Comparison of ENCODE assay signal across 9 mouse cellular contexts in genomic region chr8:124792708-124793107, GRCm38 (mm10). TPM values are rescaled to one million over a fixed set of nuclear protein-coding genes. Genes with fewer than 3 reads are reported as not detected.
DNase-seq lines count a peak whose midpoint lies in the region; ATAC-seq and TF ChIP-seq lines count a peak whose summit lies in the region.
"Had no signal": no experiment of that assay in that cellular context is flagged by ENCODE, and none has a peak within 500 bp of the region (broad histone marks: within the 10 kb centered on the region; RNA-seq: fewer than 3 reads in every experiment).

TSS of gene Trim67 (plus strand) at chr8:124793092.

- H3K27ac ChIP-seq in heart, adult 2 months = no peak within 1 kb of the TSS
- H3K27ac ChIP-seq in embryonic fibroblast, embryonic 13.5 days (ENCODE audit: insufficient read depth, low read length) = no peak within 1 kb of the TSS
- peak within 1 kb of the TSS; percentile 37 for H3K27ac ChIP-seq in intestine, embryonic 16.5 days (ENCODE audit: low read length)

- peak in 1 of 2 experiments; percentile 23 for DNase-seq in heart, adult 2 months
- no peak for DNase-seq in heart, adult 9 months (ENCODE audit: low spot score in 2 of 2)
- DNase-seq in brain, adult 2 months (ENCODE audit: low read depth, low spot score) = peak; percentile 95
- DNase-seq in liver = peak; percentile 61
- peak; percentile 5 for DNase-seq in ovary, postnatal 14 days (ENCODE audit: low spot score)

- peaks cover 24% of the 10 kb centered on the region for H3K27me3 ChIP-seq in heart, adult 2 months (ENCODE audit: control insufficient read depth, insufficient read depth, low read length)
- peaks cover 54% of the 10 kb centered on the region for H3K27me3 ChIP-seq in intestine, embryonic 16.5 days (replicated peaks; ENCODE audit: control insufficient read depth, insufficient read depth, low read length)

- no peaks in the 10 kb centered on the region for H3K4me1 ChIP-seq in heart, adult 2 months (ENCODE audit: control insufficient read depth, insufficient read depth, low read length)
- 0 out of 2 replicates have a peak, but pooled peaks cover 3% of the 10 kb centered on the region for H3K4me1 ChIP-seq in embryonic fibroblast, embryonic 13.5 days (ENCODE audit: control insufficient read depth, insufficient read depth, low read length)
- peaks cover 29% of the 10 kb centered on the region for H3K4me1 ChIP-seq in intestine, embryonic 16.5 days (ENCODE audit: control insufficient read depth, insufficient read depth, low read length)

- peak within 1 kb of the TSS; percentile 100 for H3K4me2 ChIP-seq in intestine, embryonic 16.5 days (ENCODE audit: low read depth, low read length)

- intact Hi-C loops in heart, adult 2 months (cut with DNase I) = no loop called here

- no peaks in the 10 kb centered on the region for H3K36me3 ChIP-seq in heart, adult 2 months (ENCODE audit: control insufficient read depth, insufficient read depth, low read length)
- no peaks in the 10 kb centered on the region for H3K36me3 ChIP-seq in intestine, embryonic 16.5 days (ENCODE audit: control insufficient read depth, insufficient read depth, low read length)

- no peak for TF ChIP-seq POLR2A in heart, adult 2 months (IDR thresholded peaks at IDR 0.05; ENCODE audit: insufficient read depth, low read depth, low read length)
- no peak for TF ChIP-seq POLR2A in embryonic fibroblast, embryonic 13.5 days (IDR thresholded peaks at IDR 0.05; ENCODE audit: low read depth, low read length)

- no peaks in the 10 kb centered on the region for H3K79me2 ChIP-seq in heart, adult 2 months (replicated peaks; ENCODE audit: control insufficient read depth, insufficient read depth, low read length)

- WGBS in heart, adult 2 months = 0% methylated on average over 37 of the region's 39 CpGs
- WGBS in intestine, embryonic 16.5 days = under 1% methylated on average over 38 of the region's 39 CpGs

- TF ChIP-seq CTCF in heart, adult 2 months (IDR thresholded peaks at IDR 0.05) = no peak
- no peak for TF ChIP-seq CTCF in embryonic fibroblast, embryonic 13.5 days (IDR thresholded peaks at IDR 0.05; ENCODE audit: borderline replicate concordance, insufficient read depth, low read length)

- H3K4me3 ChIP-seq in heart, adult 2 months = peak within 1 kb of the TSS; percentile 46
- peak within 1 kb of the TSS; percentile 32 for H3K4me3 ChIP-seq in embryonic fibroblast, embryonic 13.5 days (ENCODE audit: insufficient read depth, low read length)
- H3K4me3 ChIP-seq in intestine, embryonic 16.5 days (ENCODE audit: low read length) = peak within 1 kb of the TSS; percentile 62

- peak; percentile 78 for ATAC-seq in intestine, embryonic 16.5 days
- no peak for ATAC-seq in monocyte, adult 5-6 weeks (replicated peaks; ENCODE audit: insufficient number of reproducible peaks, low FRiP score, low TSS enrichment, poor library complexity, severe bottlenecking)

- TF ChIP-seq EP300 in heart, adult 2 months (IDR thresholded peaks at IDR 0.05; ENCODE audit: insufficient read depth, low read depth, low read length) = no peak

- no peaks in the 10 kb centered on the region for H3K9me3 ChIP-seq in intestine, embryonic 16.5 days (ENCODE audit: control insufficient read depth, low read length)

- no peak within 1 kb of the TSS for H3K9ac ChIP-seq in heart, adult 2 months (ENCODE audit: low read depth, low read length)
- H3K9ac ChIP-seq in intestine, embryonic 16.5 days (ENCODE audit: low read depth, low read length) = peak within 1 kb of the TSS; percentile 45

RNA-seq across cellular contexts. Expression of gene Trim67, which starts in this region (rescaled TPM):
- under 1 TPM; 0.43 to 0.47 TPM for total RNA-seq in heart, adult 2 months (2021)
- 1.3 and 2.0 TPM in 2 replicates for polyA plus RNA-seq in heart, adult 2 months (2012; rRNA removed)
- polyA plus RNA-seq in embryonic fibroblast, embryonic 13.5 days (2011; ENCODE audit: insufficient read length, low read depth, missing spikeins) = not detected in 2 replicates
- polyA plus RNA-seq in intestine, embryonic 16.5 days (2015; fragmentation: Nextera tagmentation; extraction: Ambion mirVana) = 0.32 and 0.38 TPM in 2 replicates
- not detected in 3 replicates for total RNA-seq in monocyte, adult 5-6 weeks (2017)
- total RNA-seq: MEL had no signal

Comparison
In these comparisons a context has a peak if more than half of its experiments do, and no peak if none do; other contexts are left out.
1. Peak in ATAC-seq, H3K4me3 ChIP-seq, H3K27ac ChIP-seq, H3K9ac ChIP-seq and H3K4me2 ChIP-seq in intestine, embryonic 16.5 days; RNA of the gene not detected or under 1 TPM.
2. DNase-seq: peak in brain, adult 2 months (single experiment), liver (single experiment) and ovary, postnatal 14 days (single experiment); none in heart, adult 9 months (0 of 2).
3. Peak in every context shown above with its lines, with median percentiles within 50 percentile points of each other: H3K4me3 ChIP-seq.